Mouse (Mus musculus) hindbrain, postnatal 0 days (tissue): ENCODE measurements around the gene Scn1a. TPM values are rescaled to one million over a fixed set of nuclear protein-coding genes. Genes with fewer than 3 reads are reported as not detected.
A peak's percentile ranks its signal among the peaks of the same experiment; 100 is the strongest.

Experiments
- ATAC-seq: fragments of 200-750 bp; cut with Nextera tagmentation; 2 replicates; pipeline ENCODE4 v1.8.0; 2017; ENCODE audit warnings: mild to moderate bottlenecking, moderate TSS enrichment, moderate library complexity
- DNase-seq: peaks from one replicate; pipeline ENCODE4 v3.0.0-alpha.2; 2015; ENCODE audit warnings: low spot score
- H3K27ac ChIP-seq: fragments of 300-500 bp; sonication (generic); 2 replicates; pipeline ENCODE4 v1.5.1; 2014; ENCODE audit warnings: mild to moderate bottlenecking
- H3K27me3 ChIP-seq: fragments of 300-500 bp; sonication (generic); 2 replicates; pipeline ENCODE4 v1.6.1; 2014; ENCODE audit warnings: low read length, mixed read lengths; ENCODE audit not compliant: insufficient read depth
- H3K36me3 ChIP-seq: fragments of 300-500 bp; sonication (generic); 2 replicates; pipeline ENCODE4 v1.6.1; 2014; ENCODE audit warnings: low read length, mixed read lengths; ENCODE audit not compliant: insufficient read depth
- H3K4me1 ChIP-seq: fragments of 300-500 bp; sonication (generic); 2 replicates; pipeline ENCODE4 v1.6.1; 2014; ENCODE audit warnings: antibody characterized with exemption, low read length, mixed read lengths; ENCODE audit not compliant: insufficient read depth
- H3K4me2 ChIP-seq: fragments of 300-500 bp; sonication (generic); 2 replicates; pipeline ENCODE4 v1.6.1; 2014; ENCODE audit warnings: low read depth, mild to moderate bottlenecking, low read length, moderate library complexity, mixed read lengths
- H3K4me3 ChIP-seq: fragments of 300-500 bp; sonication (generic); 2 replicates; pipeline ENCODE4 v1.5.1; 2014; ENCODE audit warnings: low read length
- H3K9ac ChIP-seq: fragments of 300-500 bp; sonication (generic); replicated peaks from 2 replicates; pipeline ENCODE4 v1.6.1; 2014; ENCODE audit warnings: mild to moderate bottlenecking, low read length, moderate library complexity, mixed read lengths
- H3K9me3 ChIP-seq: fragments of 300-500 bp; sonication (generic); 2 replicates; pipeline ENCODE4 v1.6.1; 2016; ENCODE audit warnings: low read length, mixed read lengths
- CTCF ChIP-seq: IDR thresholded peaks from 2 replicates; pipeline ENCODE4 v1.5.1; 2016; ENCODE audit warnings: antibody characterized with exemption, control low read depth, low read depth
- WGBS: fragments of 180-500 bp; shearing (Covaris S2); extraction: QIAGEN DNeasy Blood & Tissue Kit; methylation state at CpG from one replicate; pipeline ENCODE4 v1.1.7; 2014; 5-methylcytosine and 5-hydroxymethylcytosine counted together
- polyA plus RNA-seq: library from polyadenylated mRNA; unstranded; fragments of >200 nt; fragmentation: Nextera tagmentation; extraction: Ambion mirVana; gene quantifications from 2 replicates; pipeline ENCODE4 v1.2.1, GENCODE M21; 2015
- total RNA-seq: library from RNA; depleted of rRNA; stranded (reverse); fragments of >200 nt; gene quantifications from 2 replicates; pipeline ENCODE4 v1.2.3, GENCODE M21; 2014

Gene Scn1a
- total and polyA plus RNA-seq, 2 experiments from 2014 or later = 25.5 to 29.6 TPM

DNA sequence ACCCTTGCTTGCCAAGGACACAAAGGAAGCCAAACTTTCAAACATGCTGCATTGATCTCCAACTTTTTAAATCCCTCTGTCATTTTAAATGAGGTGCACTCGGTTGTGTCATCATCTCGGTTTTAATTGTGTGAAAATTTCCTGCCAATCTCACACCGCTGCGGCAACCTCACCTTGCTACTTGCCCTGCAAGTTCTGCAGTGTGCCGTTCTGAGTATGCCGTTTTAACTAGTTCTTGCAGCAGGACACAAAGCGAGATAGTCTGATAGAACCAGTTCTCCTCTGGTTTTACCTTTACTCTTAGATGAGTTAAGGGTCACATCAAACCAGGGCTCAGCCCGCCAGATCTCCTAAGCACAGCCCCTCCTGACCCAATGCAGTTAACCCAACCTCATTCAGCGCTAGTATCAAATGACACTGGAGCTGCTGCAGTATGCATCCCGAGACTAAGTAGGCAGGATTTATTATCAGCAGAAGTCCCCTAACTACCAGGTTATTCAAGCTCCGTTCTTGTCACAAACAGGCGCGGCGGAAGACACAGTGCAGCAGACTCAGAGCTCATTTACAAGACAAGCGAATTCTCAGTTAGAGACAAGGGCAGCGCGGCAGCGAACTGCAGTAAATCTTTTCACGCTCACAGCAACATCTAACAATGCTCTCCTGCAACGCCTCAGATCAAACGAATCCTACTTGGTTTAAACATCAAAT lies 722 bp downstream of the Scn1a start:
- H3K4me3 ChIP-seq = peak overlapping the region; percentile 36
- no peaks in the 10 kb centered on the region for H3K9me3 ChIP-seq
- ATAC-seq (peak; percentile 78), DNase-seq (peak; percentile 63)
- H3K27ac ChIP-seq = peak overlapping the region; percentile 46
- H3K4me2 ChIP-seq = peak overlapping the region; percentile 54
- 4% methylated on average over 21 of the region's 21 CpGs for WGBS
- H3K36me3 ChIP-seq = no peaks in the 10 kb centered on the region
- H3K9ac ChIP-seq = peak overlapping the region; percentile 45
- no peak for TF ChIP-seq CTCF
- no peaks in the 10 kb centered on the region for H3K27me3 ChIP-seq
- no peaks in the 10 kb centered on the region for H3K4me1 ChIP-seq

DNA sequence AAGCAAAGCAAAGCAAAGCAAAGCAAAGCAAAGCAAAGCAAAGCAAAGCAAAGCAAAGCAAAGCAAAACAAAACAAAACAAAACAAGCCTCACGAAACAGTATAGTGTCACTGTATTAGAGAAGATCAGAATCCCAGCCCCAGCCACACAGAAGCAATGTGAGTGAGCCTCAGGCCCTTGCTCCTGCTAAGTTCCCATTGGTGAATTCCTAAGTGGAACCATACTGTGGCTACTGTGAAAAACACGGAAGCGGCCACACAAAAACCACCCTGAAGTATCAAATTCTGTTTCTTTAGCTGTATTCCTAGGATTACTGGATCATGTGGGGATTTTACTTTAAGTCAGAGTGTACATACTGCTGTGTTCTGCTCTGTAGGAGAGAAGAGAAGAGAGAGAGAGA lies 4.4 kb downstream of the Scn1a start:
- Histone ChIP-seq H3K4me2 (no peak overlapping the region), H3K27ac (no peak overlapping the region), H3K4me3 (no peak overlapping the region), H3K9me3 (no peaks in the 10 kb centered on the region), H3K36me3 (no peaks in the 10 kb centered on the region), H3K9ac (no peak overlapping the region), H3K4me1 (no peaks in the 10 kb centered on the region), H3K27me3 (no peaks in the 10 kb centered on the region)
- no peak for DNase-seq
- WGBS = 60% methylated on average over 3 of the region's 3 CpGs
- TF ChIP-seq CTCF = no peak
- no peak for ATAC-seq

GRCm38 (mm10) chr2:66409740-66410290 lies 30.8 kb downstream of the Scn1a start:
- Histone ChIP-seq H3K27ac (peak overlapping the region; percentile 78), H3K27me3 (no peaks in the 10 kb centered on the region), H3K9ac (peak overlapping the region; percentile 57), H3K4me2 (peak overlapping the region; percentile 80), H3K9me3 (no peaks in the 10 kb centered on the region), H3K4me3 (peak overlapping the region; percentile 61), H3K4me1 (no peaks in the 10 kb centered on the region), H3K36me3 (no peaks in the 10 kb centered on the region)
- peak; percentile 85 for ATAC-seq
- peak; percentile 85 for DNase-seq
- 1% methylated on average over 14 of the region's 14 CpGs for WGBS
- TF ChIP-seq CTCF = peak; percentile 87

DNA sequence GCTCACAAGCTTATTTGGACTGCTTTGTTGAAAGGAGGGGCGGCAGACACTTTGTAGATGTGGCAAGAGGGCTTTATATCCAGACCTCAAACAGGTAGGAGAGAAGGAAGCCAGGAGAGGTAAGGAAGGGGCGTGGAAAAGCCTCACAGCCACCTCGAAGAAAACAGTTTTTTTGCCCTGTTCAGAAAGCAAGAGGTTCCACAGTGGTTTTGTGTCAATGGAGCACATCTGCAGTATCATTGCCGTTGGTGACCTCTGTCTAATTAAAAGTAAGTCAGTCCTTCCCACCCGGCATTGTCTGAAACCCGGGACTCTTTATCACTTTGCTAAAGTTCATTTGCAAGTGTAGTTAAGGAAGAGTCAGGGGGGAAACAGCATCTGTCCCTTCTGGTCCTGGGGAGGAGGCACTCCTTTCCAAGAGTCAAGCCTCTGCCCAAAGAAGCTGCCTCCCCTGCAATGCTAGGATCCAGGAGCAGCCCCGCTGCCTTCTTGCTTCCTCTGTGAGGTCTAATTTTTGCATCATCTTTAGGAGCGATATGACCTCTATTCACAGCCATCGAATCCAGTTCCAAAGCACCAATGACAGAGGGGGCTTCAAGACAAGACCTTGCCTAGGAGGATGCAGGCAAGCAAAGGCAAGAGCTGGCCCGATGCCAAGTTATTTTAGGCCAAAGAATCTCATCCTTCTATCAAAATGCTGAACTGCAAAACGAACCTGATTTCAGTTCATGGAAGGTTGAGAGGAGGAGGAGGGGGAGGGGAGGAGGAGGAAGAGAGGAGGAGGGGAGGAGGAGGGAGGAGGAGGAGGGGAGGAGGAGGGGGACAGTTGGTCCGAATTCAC lies 31.5 kb downstream of the Scn1a start:
- H3K4me1 ChIP-seq = no peaks in the 10 kb centered on the region
- H3K9ac ChIP-seq = peak overlapping the region; percentile 57
- WGBS = 6% methylated on average over 12 of the region's 12 CpGs
- peak overlapping the region; percentile 78 for H3K27ac ChIP-seq
- peak overlapping the region; percentile 80 for H3K4me2 ChIP-seq
- no peak for TF ChIP-seq CTCF
- DNase-seq = peak; percentile 69
- no peaks in the 10 kb centered on the region for H3K36me3 ChIP-seq
- peak; percentile 70 for ATAC-seq
- no peaks in the 10 kb centered on the region for H3K9me3 ChIP-seq
- H3K4me3 ChIP-seq = peak overlapping the region; percentile 61
- no peaks in the 10 kb centered on the region for H3K27me3 ChIP-seq

DNA sequence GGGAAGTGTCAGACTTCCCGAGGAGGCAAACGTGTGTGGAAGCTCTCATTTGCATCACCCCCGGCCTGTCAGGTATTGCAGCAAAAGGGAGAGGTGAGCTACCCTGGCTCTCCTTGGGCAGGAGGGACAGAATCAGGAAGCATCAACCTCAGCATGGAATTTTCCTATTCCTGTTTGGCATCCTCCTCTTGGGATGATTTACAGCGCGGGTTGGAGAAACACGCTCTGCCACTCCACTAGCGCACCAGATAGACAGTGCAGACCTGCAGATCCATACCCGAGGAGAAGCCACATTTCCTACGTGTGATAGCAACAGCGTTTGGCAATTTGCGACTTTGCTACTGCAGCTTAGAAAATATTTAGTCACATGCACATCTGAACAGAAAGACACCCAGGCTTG lies 32.2 kb downstream of the Scn1a start:
- H3K9ac ChIP-seq = peak overlapping the region; percentile 49
- DNase-seq (peak; percentile 42), ATAC-seq (peak; percentile 50)
- no peaks in the 10 kb centered on the region for H3K36me3 ChIP-seq
- peak overlapping the region; percentile 80 for H3K4me2 ChIP-seq
- H3K4me1 ChIP-seq = no peaks in the 10 kb centered on the region
- WGBS = 23% methylated on average over 11 of the region's 11 CpGs
- peak overlapping the region; percentile 61 for H3K4me3 ChIP-seq
- H3K27me3 ChIP-seq = no peaks in the 10 kb centered on the region
- TF ChIP-seq CTCF = no peak
- no peaks in the 10 kb centered on the region for H3K9me3 ChIP-seq
- peak overlapping the region; percentile 55 for H3K27ac ChIP-seq

- no peaks in the 10 kb centered on the region for H3K9me3 ChIP-seq
- no peak overlapping the region for H3K4me2 ChIP-seq
- no peaks in the 10 kb centered on the region for H3K27me3 ChIP-seq
- no peak overlapping the region for H3K4me3 ChIP-seq
- no peaks in the 10 kb centered on the region for H3K4me1 ChIP-seq
- H3K27ac ChIP-seq = no peak overlapping the region
- H3K36me3 ChIP-seq = no peaks in the 10 kb centered on the region
- no peak for ATAC-seq
- no peak for TF ChIP-seq CTCF
- H3K9ac ChIP-seq = no peak overlapping the region
- no peak for DNase-seq
- WGBS = 76% methylated on average over 5 of the region's 5 CpGs
Measured at GRCm38 (mm10) chr2:66392586-66392985, 48.1 kb downstream of the Scn1a start.
